Mouse (Mus musculus) forebrain, embryonic 13.5 days (tissue): ENCODE measurements around the gene Dpf2. TPM values are rescaled to one million over a fixed set of nuclear protein-coding genes. Genes with fewer than 3 reads are reported as not detected.

ENCODE experiments used
- ATAC-seq: fragments of 200-750 bp; cut with Nextera tagmentation; 2 replicates; pipeline ENCODE4 v1.8.0; 2017
- H3K27ac ChIP-seq: fragments of 300-500 bp; sonication (generic); 2 replicates; pipeline ENCODE4 v1.5.1; 2015; ENCODE audit warnings: inconsistent platforms, mild to moderate bottlenecking, moderate library complexity
- H3K27me3 ChIP-seq: fragments of 300-500 bp; sonication (generic); 2 replicates; pipeline ENCODE4 v1.6.1; 2015; ENCODE audit warnings: mild to moderate bottlenecking, inconsistent platforms
- H3K36me3 ChIP-seq: fragments of 300-500 bp; sonication (generic); 2 replicates; pipeline ENCODE4 v1.6.1; 2015; ENCODE audit warnings: mild to moderate bottlenecking, inconsistent platforms; ENCODE audit not compliant: poor library complexity, severe bottlenecking
- H3K4me1 ChIP-seq: fragments of 300-500 bp; sonication (generic); 2 replicates; pipeline ENCODE4 v1.6.1; 2015; ENCODE audit warnings: inconsistent platforms
- H3K4me2 ChIP-seq: fragments of 300-500 bp; sonication (generic); 2 replicates; pipeline ENCODE4 v1.6.1; 2015; ENCODE audit warnings: inconsistent platforms, mild to moderate bottlenecking, moderate library complexity
- H3K4me3 ChIP-seq: fragments of 300-500 bp; sonication (generic); 2 replicates; pipeline ENCODE4 v1.5.1; 2015; ENCODE audit warnings: mild to moderate bottlenecking, inconsistent platforms
- H3K9ac ChIP-seq: fragments of 300-500 bp; sonication (generic); 2 replicates; pipeline ENCODE4 v1.6.1; 2015; ENCODE audit warnings: mild to moderate bottlenecking, inconsistent platforms
- H3K9me3 ChIP-seq: fragments of 300-500 bp; sonication (generic); replicated peaks from 2 replicates; pipeline ENCODE4 v1.6.1; 2016; ENCODE audit warnings: inconsistent platforms
- WGBS: fragments of 180-500 bp; shearing (Covaris S2); methylation state at CpG from one replicate; pipeline ENCODE4 v1.1.7; 2015; 5-methylcytosine and 5-hydroxymethylcytosine counted together
- polyA plus RNA-seq: library from polyadenylated mRNA; unstranded; fragments of >200 nt; fragmentation: Nextera tagmentation; extraction: Ambion mirVana; gene quantifications from 2 replicates; pipeline ENCODE4 v1.2.1, GENCODE M21; 2015

Dpf2 gene
- polyA plus RNA-seq, 1 experiment from 2014 or later: 147 TPM

GRCm38 (mm10) chr19:5945027-5945426 lies 32.2 kb upstream of the Dpf2 start:
- Histone ChIP-seq H3K9me3 (no peaks in the 10 kb centered on the region), H3K4me3 (no peak overlapping the region), H3K27me3 (no peaks in the 10 kb centered on the region), H3K4me1 (0 out of 2 replicates have a peak, but pooled peaks cover 3% of the 10 kb centered on the region), H3K9ac (no peak overlapping the region), H3K27ac (no peak overlapping the region), H3K36me3 (peaks cover 80% of the 10 kb centered on the region), H3K4me2 (no peak overlapping the region)
- 86% methylated on average over 7 of the region's 7 CpGs for WGBS
- no peak for ATAC-seq

- H3K9ac ChIP-seq: no peak overlapping the region
- 80% methylated on average over 8 of the region's 8 CpGs for WGBS
- H3K27ac ChIP-seq: no peak overlapping the region
- no peaks in the 10 kb centered on the region for H3K27me3 ChIP-seq
- H3K4me2 ChIP-seq: no peak overlapping the region
- H3K4me3 ChIP-seq: no peak overlapping the region
- no peak for ATAC-seq
- peaks cover 79% of the 10 kb centered on the region for H3K36me3 ChIP-seq
- no peaks in the 10 kb centered on the region for H3K9me3 ChIP-seq
- H3K4me1 ChIP-seq: 0 out of 2 replicates have a peak, but pooled peaks cover 8% of the 10 kb centered on the region
Measured at GRCm38 (mm10) chr19:5944145-5944544, 31.3 kb upstream of the Dpf2 start.

- Histone ChIP-seq H3K4me1 (peaks cover 11% of the 10 kb centered on the region), H3K4me2 (no peak overlapping the region), H3K27me3 (no peaks in the 10 kb centered on the region), H3K27ac (no peak overlapping the region), H3K36me3 (peaks cover 73% of the 10 kb centered on the region), H3K9me3 (no peaks in the 10 kb centered on the region), H3K9ac (no peak overlapping the region), H3K4me3 (no peak overlapping the region)
- ATAC-seq: no peak
- 91% methylated on average over 15 of the region's 15 CpGs for WGBS
Measured at GRCm38 (mm10) chr19:5943404-5943803, 30.6 kb upstream of the Dpf2 start.

GRCm38 (mm10) chr19:5942581-5942980 lies 29.8 kb upstream of the Dpf2 start:
- Histone ChIP-seq H3K9me3 (no peaks in the 10 kb centered on the region), H3K4me1 (peaks cover 19% of the 10 kb centered on the region), H3K4me3 (no peak overlapping the region), H3K27me3 (no peaks in the 10 kb centered on the region), H3K4me2 (no peak overlapping the region), H3K27ac (no peak overlapping the region), H3K36me3 (peaks cover 65% of the 10 kb centered on the region), H3K9ac (no peak overlapping the region)
- no peak for ATAC-seq
- 91% methylated on average over 7 of the region's 7 CpGs for WGBS

- Histone ChIP-seq H3K4me3 (no peak overlapping the region), H3K36me3 (peaks cover 45% of the 10 kb centered on the region), H3K9me3 (no peaks in the 10 kb centered on the region), H3K4me1 (peaks cover 25% of the 10 kb centered on the region), H3K27ac (peak overlapping the region; percentile 63; the same call in 1 of the 2 replicates), H3K4me2 (no peak overlapping the region), H3K27me3 (no peaks in the 10 kb centered on the region), H3K9ac (no peak overlapping the region)
- WGBS: 90% methylated on average over 10 of the region's 10 CpGs
- no peak for ATAC-seq
Measured at GRCm38 (mm10) chr19:5940656-5941055, 27.8 kb upstream of the Dpf2 start.

- Histone ChIP-seq H3K9me3 (no peaks in the 10 kb centered on the region), H3K4me2 (no peak overlapping the region), H3K36me3 (peaks cover 41% of the 10 kb centered on the region), H3K27ac (peak overlapping the region; percentile 70), H3K4me3 (no peak overlapping the region), H3K9ac (no peak overlapping the region), H3K27me3 (no peaks in the 10 kb centered on the region), H3K4me1 (peaks cover 25% of the 10 kb centered on the region)
- no peak for ATAC-seq
- WGBS: 77% methylated on average over 4 of the region's 4 CpGs
Measured at GRCm38 (mm10) chr19:5940173-5940572, 27.4 kb upstream of the Dpf2 start.

- Histone ChIP-seq H3K27ac (peak overlapping the region; percentile 70), H3K9me3 (no peaks in the 10 kb centered on the region), H3K4me1 (peaks cover 25% of the 10 kb centered on the region), H3K9ac (no peak overlapping the region), H3K36me3 (peaks cover 37% of the 10 kb centered on the region), H3K27me3 (no peaks in the 10 kb centered on the region), H3K4me2 (no peak overlapping the region), H3K4me3 (no peak overlapping the region)
- no peak for ATAC-seq
- WGBS: 70% methylated on average over 5 of the region's 5 CpGs
Measured at GRCm38 (mm10) chr19:5939715-5940114, 26.9 kb upstream of the Dpf2 start.

- Histone ChIP-seq H3K4me2 (no peak overlapping the region), H3K36me3 (peaks cover 33% of the 10 kb centered on the region), H3K27ac (no peak overlapping the region), H3K9ac (no peak overlapping the region), H3K27me3 (no peaks in the 10 kb centered on the region), H3K4me3 (no peak overlapping the region), H3K4me1 (peaks cover 25% of the 10 kb centered on the region), H3K9me3 (no peaks in the 10 kb centered on the region)
- WGBS: 89% methylated on average over 6 of the region's 6 CpGs
- ATAC-seq: no peak
Measured at GRCm38 (mm10) chr19:5938516-5938915, 25.7 kb upstream of the Dpf2 start.

- Histone ChIP-seq H3K4me3 (no peak overlapping the region), H3K9me3 (no peaks in the 10 kb centered on the region), H3K36me3 (peaks cover 27% of the 10 kb centered on the region), H3K27ac (peak overlapping the region; percentile 4; the same call in 1 of the 2 replicates), H3K9ac (no peak overlapping the region), H3K4me1 (peaks cover 25% of the 10 kb centered on the region), H3K4me2 (peak overlapping the region; percentile 15; the same call in 1 of the 2 replicates), H3K27me3 (no peaks in the 10 kb centered on the region)
- no peak for ATAC-seq
- WGBS: 36% methylated on average over 14 of the region's 14 CpGs
Measured at GRCm38 (mm10) chr19:5937836-5938406, 25.1 kb upstream of the Dpf2 start.

- no peak overlapping the region; the same call in 1 of the 2 replicates for H3K27ac ChIP-seq
- no peaks in the 10 kb centered on the region for H3K27me3 ChIP-seq
Measured at GRCm38 (mm10) chr19:5937095-5937835, 24.5 kb upstream of the Dpf2 start.

GRCm38 (mm10) chr19:5935691-5936090 lies 22.9 kb upstream of the Dpf2 start:
- no peak overlapping the region for H3K4me3 ChIP-seq
- no peaks in the 10 kb centered on the region for H3K27me3 ChIP-seq
- H3K4me1 ChIP-seq: peaks cover 25% of the 10 kb centered on the region
- H3K9ac ChIP-seq: no peak overlapping the region
- ATAC-seq: no peak
- H3K36me3 ChIP-seq: peaks cover 12% of the 10 kb centered on the region
- no peak overlapping the region for H3K27ac ChIP-seq
- WGBS: 87% methylated on average over 5 of the region's 5 CpGs
- H3K4me2 ChIP-seq: no peak overlapping the region
- H3K9me3 ChIP-seq: no peaks in the 10 kb centered on the region

More at GRCm38 (mm10) chr19:5937095-5937835, 24.5 kb upstream of the Dpf2 start:
- 67% methylated on average over 21 of the region's 21 CpGs for WGBS
- H3K9ac ChIP-seq: no peak overlapping the region
- H3K36me3 ChIP-seq: peaks cover 21% of the 10 kb centered on the region
- H3K9me3 ChIP-seq: no peaks in the 10 kb centered on the region
- peaks cover 25% of the 10 kb centered on the region for H3K4me1 ChIP-seq
- H3K4me2 ChIP-seq: no peak overlapping the region
- no peak for ATAC-seq
- H3K4me3 ChIP-seq: no peak overlapping the region

- Histone ChIP-seq H3K27ac (no peak overlapping the region), H3K4me2 (no peak overlapping the region), H3K9me3 (no peaks in the 10 kb centered on the region), H3K36me3 (peaks cover 9% of the 10 kb centered on the region), H3K9ac (no peak overlapping the region), H3K4me1 (peaks cover 24% of the 10 kb centered on the region), H3K4me3 (no peak overlapping the region), H3K27me3 (no peaks in the 10 kb centered on the region)
- 76% methylated on average over 3 of the region's 3 CpGs for WGBS
- ATAC-seq: no peak
Measured at GRCm38 (mm10) chr19:5935266-5935665, 22.5 kb upstream of the Dpf2 start.
